Mouse (Mus musculus): ENCODE data around the gene Olfr1260.

Olfr1260 gene

GRCm38 (mm10) chr2:89974184-89974583 lies at the start of gene Olfr1260:
Gene Olfr1260, plus strand, starts transcription at chr2:89974340.
- DNase-seq (ENCODE audit: low read depth, low spot score), result no peak

GRCm38 (mm10) chr2:89927009-89927408 lies 47.1 kb upstream of the Olfr1260 start, which contains the start of gene Olfr1258:
Gene Olfr1258, plus strand, starts transcription at chr2:89927309.
- no peak for DNase-seq (ENCODE audit: low read depth, low spot score)

GRCm38 (mm10) chr2:89948564-89948963 lies 25.6 kb upstream of the Olfr1260 start, which contains the start of gene Olfr1259:
Gene Olfr1259, minus strand, starts transcription at chr2:89948664.
- DNase-seq (ENCODE audit: low read depth, low spot score), result no peak

- DNase-seq (ENCODE audit: low read depth, low spot score), result no peak
Observed at GRCm38 (mm10) chr2:89977709-89978108, 3.6 kb downstream of the Olfr1260 start.

- DNase-seq (ENCODE audit: low read depth, low spot score), result no peak
Observed at GRCm38 (mm10) chr2:89990921-89991320, 16.8 kb downstream of the Olfr1260 start, which contains the start of gene Olfr1261. Gene Olfr1261, plus strand, starts transcription at chr2:89991221.

GRCm38 (mm10) chr2:89999845-90000244 lies 25.7 kb downstream of the Olfr1260 start, which contains the start of gene Olfr1262:
Gene Olfr1262, plus strand, starts transcription at chr2:90000145.
- no peak for DNase-seq (ENCODE audit: low read depth, low spot score)

- no peak for DNase-seq (ENCODE audit: low read depth, low spot score)
Observed at GRCm38 (mm10) chr2:90011831-90012230, 37.7 kb downstream of the Olfr1260 start, which contains the start of gene Olfr1263. Gene Olfr1263, plus strand, starts transcription at chr2:90012131.

GRCm38 (mm10) chr2:90025477-90025876 lies 51.3 kb downstream of the Olfr1260 start, which contains the start of gene Olfr1264:
Gene Olfr1264, minus strand, starts transcription at chr2:90025577.
- no peak for DNase-seq (ENCODE audit: low read depth, low spot score)

All from 3T3-L1 (cell line).